Mouse (Mus musculus) adrenal gland, adult 2 months (tissue): ENCODE data around the gene Fig4. TPM values are rescaled to one million over a fixed set of nuclear protein-coding genes. Genes with fewer than 3 reads are reported as not detected.

ENCODE experiments used
- DNase-seq: peaks from one replicate; pipeline ENCODE4 v3.0.0; 2021
- polyA plus RNA-seq: library from polyadenylated mRNA; depleted of rRNA; stranded (reverse); fragments of >200 nt; gene quantifications from 2 replicates; pipeline ENCODE4 v1.2.3, GENCODE M21; 2012
- total RNA-seq, 2 experiments: library from RNA; stranded (reverse); gene quantifications; 2 replicates each; pipeline ENCODE4 v1.2.3; 2021

Gene Fig4
- total and polyA plus RNA-seq, 3 experiments, result 6.4 to 19.7 (median 18.7) TPM

- DNase-seq, result no peak
Measured at GRCm38 (mm10) chr10:41218897-41219296, 84.2 kb downstream of the Fig4 start.

GRCm38 (mm10) chr10:41214083-41214482, 89.0 kb downstream of the Fig4 start:
- DNase-seq, result no peak

DNA sequence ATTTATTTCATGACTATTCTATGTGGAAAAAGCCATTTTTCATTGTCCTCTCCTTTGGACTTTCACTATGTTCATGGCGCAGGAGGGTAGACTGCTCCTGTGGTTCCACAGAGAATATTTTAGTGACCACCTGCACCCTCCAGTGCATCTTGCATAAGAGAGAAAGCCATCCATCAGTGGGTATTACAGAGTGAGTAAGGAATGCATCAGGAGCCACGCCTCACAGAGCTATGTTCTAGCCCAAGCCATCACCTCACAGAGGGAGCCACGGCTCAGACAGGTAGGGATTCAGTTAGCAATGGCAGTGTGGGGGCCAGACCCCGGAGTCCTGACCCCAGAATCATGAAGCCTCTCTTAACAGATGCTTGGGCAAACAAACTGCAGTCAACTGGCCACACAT, 93.5 kb downstream of the Fig4 start:
- DNase-seq, result no peak

DNA sequence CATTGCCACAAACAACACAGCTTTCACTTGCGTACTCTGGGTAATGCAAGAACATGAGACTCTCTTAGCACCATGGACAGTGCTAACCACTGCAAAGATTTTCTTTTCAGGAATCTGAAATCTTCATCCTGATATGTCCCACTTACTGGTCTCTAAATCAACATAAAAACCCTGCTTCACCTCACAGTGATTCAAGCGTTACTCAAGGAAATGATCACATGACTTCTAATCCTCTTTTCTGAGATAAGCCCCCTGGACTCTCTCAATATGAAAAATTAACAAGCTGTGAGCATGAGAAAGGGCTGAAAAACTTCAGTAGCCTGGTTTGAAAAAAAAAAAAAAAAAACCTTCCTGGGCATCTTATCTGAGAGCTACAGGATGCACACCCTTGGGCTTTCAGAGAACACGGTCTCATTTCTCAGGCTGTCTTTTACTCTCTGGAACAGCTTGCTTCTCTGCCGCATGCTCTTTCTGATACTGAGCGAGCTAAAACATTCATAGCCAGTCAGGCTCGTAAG, 94.1 kb downstream of the Fig4 start:
- DNase-seq, result no peak

GRCm38 (mm10) chr10:41205647-41206046, 97.4 kb downstream of the Fig4 start:
- no peak for DNase-seq

DNA sequence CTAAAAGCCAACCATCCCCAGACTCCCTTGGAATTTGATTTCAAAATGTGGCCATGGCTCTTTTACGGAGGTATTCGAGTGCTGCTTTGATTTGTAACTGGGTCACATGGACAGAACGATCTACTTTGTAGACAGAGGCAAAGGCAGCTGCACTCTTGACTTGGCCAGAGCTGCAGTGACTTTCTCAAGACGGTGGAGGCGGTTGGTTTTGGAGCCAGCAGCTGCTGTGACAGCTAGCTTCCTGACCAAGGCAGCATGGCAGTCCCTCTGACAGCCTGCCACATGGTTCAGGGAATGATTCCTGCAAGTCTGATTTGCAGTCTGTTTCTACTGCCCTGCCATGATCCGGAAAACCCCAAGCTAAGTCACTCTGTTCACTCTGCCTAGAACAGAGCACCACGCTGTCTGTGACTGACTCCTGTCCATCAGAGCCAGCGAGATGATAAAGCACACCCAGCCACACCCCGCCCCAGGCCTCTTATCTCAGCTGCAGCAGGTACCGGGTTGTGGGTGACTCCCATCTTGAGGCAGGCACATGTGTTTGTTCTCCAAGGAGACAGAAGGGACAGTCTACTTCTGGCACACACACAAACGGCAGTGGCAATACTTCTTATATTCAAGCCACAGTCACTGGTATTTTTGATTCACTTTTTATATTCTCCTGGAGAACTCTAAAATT, 98.3 kb downstream of the Fig4 start:
- no peak for DNase-seq

GRCm38 (mm10) chr10:41204191-41204590, 98.9 kb downstream of the Fig4 start:
- no peak for DNase-seq

GRCm38 (mm10) chr10:41198719-41199118, 104.3 kb downstream of the Fig4 start:
- no peak for DNase-seq

GRCm38 (mm10) chr10:41197788-41198187, 105.3 kb downstream of the Fig4 start:
- DNase-seq, result no peak

DNA sequence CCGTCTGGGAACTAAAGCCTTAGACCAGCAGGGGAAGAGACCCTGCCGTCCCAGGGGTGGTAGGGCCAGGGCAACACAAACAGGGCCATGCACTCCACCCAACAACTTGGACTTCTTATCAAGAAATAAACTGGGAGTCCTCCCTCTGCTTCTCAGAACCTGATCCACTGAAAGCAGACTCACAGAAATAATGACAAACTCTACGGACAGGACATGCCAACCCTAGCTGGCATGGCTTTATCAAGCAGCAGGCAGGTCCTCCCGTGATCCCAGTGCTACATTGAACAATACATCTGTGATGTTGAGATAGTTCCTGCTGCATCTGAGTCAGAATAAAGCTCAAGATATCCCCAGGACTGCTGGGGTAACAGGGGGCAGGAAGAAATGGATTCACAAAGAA, 106.8 kb downstream of the Fig4 start:
- no peak for DNase-seq

DNA sequence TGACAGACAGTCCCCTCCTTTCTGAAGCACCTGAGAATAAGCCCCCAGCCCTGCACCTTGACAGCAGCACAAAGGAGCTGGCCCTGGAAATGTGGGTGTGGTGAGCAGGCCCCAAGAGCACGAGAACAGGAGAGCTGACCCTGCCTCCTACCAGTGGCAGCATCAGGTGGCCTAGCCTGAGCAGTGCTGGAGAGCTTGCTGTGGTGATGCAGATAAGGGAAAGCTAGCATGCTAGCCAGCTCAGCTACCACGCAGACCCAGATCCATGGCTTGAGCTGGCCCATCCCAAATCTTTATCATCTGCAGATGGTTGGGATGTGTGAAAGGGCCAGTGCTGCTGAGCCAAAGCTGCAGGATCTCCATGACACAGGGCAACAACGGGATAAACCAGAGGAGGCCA, 113.7 kb downstream of the Fig4 start:
- DNase-seq, result no peak

DNA sequence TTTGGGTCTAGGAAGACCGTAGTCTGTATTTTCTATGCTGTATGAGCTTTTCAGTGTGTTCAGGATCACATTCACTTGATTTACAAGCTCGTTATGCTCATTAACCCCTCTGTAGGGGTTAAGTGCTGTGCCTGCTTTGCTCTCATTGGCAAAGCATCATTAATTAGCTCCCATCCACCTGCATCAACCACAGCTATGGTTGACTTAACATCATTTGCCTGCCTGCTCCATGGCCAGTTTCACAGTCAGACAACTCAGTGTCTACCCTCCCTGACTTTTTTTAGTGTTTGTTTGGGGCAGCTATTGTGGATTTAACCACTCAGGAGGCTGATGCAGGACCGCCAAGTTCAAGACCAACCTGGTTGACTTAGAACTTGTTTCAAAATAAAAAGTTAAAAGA, 119.1 kb downstream of the Fig4 start:
- no peak for DNase-seq

- no peak for DNase-seq
Measured at GRCm38 (mm10) chr10:41182644-41183043, 120.4 kb downstream of the Fig4 start.

DNA sequence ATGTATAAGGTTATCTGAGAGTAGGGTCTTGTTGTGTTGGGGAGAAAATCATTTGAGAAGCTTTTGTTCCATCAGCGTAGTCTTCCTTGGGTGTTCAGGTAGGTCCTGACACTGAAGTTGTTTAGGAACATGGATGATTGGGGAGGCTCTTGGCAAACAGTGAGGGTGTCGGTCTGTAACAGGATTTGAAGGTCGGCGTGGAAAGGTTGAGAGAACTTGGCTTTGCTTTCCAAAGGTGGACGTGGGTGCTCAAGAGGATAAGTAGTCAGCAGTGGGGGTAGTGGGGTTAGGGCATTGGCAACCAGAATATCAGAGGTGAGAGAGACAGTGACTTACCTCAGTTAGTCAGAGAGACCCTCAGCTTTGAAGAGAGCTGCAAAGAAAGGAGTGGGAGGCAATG, 136.9 kb downstream of the Fig4 start:
- DNase-seq, result no peak

GRCm38 (mm10) chr10:41163108-41163507, 140.0 kb downstream of the Fig4 start:
- no peak for DNase-seq

GRCm38 (mm10) chr10:41157296-41157695, 145.8 kb downstream of the Fig4 start:
- DNase-seq, result no peak

GRCm38 (mm10) chr10:41156693-41157092, 146.4 kb downstream of the Fig4 start:
- DNase-seq, result no peak

DNA sequence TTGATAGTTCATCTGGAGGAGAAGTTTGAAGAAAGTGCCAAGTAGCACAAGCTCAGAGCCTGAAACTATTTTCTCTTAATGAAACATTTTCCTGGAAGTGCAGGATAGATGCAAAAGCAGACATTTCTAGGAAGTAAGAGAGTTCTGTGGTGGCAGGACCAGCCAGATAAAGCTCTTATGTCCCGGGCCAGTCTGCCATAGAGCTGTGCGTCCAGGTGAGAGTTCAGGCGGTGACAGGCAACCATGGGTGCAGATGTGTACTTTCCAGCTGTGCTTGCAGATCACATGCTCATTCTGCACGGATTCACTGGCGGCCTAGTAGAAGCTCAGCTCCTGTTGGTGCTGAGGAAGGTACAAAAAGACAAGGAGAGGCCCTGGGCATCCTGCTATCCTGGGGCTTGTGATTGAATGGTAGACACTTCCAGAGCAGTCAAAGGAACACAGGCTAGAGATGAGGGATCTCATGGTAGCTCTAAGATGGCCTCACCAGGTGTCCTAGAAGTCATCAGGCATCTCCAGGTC, 149.8 kb downstream of the Fig4 start:
- DNase-seq, result no peak

GRCm38 (mm10) chr10:41151901-41152300, 151.2 kb downstream of the Fig4 start:
- no peak for DNase-seq

- DNase-seq, result no peak
Measured at GRCm38 (mm10) chr10:41151441-41151840, 151.6 kb downstream of the Fig4 start.

GRCm38 (mm10) chr10:41151021-41151420, 152.0 kb downstream of the Fig4 start:
- DNase-seq, result no peak

GRCm38 (mm10) chr10:41150496-41150895, 152.6 kb downstream of the Fig4 start:
- DNase-seq, result no peak

GRCm38 (mm10) chr10:41149307-41149706, 153.8 kb downstream of the Fig4 start:
- no peak for DNase-seq

- DNase-seq, result no peak
Measured at GRCm38 (mm10) chr10:41146141-41146540, 156.9 kb downstream of the Fig4 start.
